Mouse (Mus musculus) spleen, adult 10 weeks (tissue): ENCODE results near the gene S1pr2. TPM values are rescaled to one million over a fixed set of nuclear protein-coding genes. Genes with fewer than 3 reads are reported as not detected.

Experiments used
- polyA plus RNA-seq: library from polyadenylated mRNA; stranded (reverse); fragments of 350-450 nt; fragmentation: Illumina TruSeq; extraction: RNeasy Lipid Tissue Mini Kit (QIAGEN cat#74804); gene quantifications from one replicate; pipeline ENCODE4 v1.2.3, GENCODE M21; 2015; ENCODE audit warnings: low replicate concordance; ENCODE audit not compliant: insufficient read depth

Gene S1pr2
- 2.0 TPM for polyA plus RNA-seq

GRCm38 (mm10) chr9:20976216-20976960, at the start of gene S1pr2:
Gene S1pr2 (minus strand): TSS chr9:20976781.

GRCm38 (mm10) chr9:21015571-21016130, 39.1 kb upstream of the S1pr2 start, which contains the start of gene Icam1:
Gene Icam1 (plus strand): TSS chr9:21015985.

GRCm38 (mm10) chr9:21002627-21003551, 26.3 kb upstream of the S1pr2 start, which contains the start of gene Mrpl4:
Gene Mrpl4 (plus strand): TSS chr9:21002738.

GRCm38 (mm10) chr9:20959430-20959938, 17.1 kb downstream of the S1pr2 start, which contains the start of gene Dnmt1:
Gene Dnmt1 (minus strand): TSS chr9:20959888.

Other genes with a start within 250 kb of the S1pr2 start
- gene Olfm2, start 230.4 kb downstream of the S1pr2 start, polyA plus RNA-seq = not detected
- 0.29 TPM for gene Col5a3, start 161.7 kb downstream of the S1pr2 start, polyA plus RNA-seq
- not detected for gene Rdh8, start 158.3 kb downstream of the S1pr2 start, polyA plus RNA-seq
- gene A230050P20Rik, start 108.1 kb downstream of the S1pr2 start, polyA plus RNA-seq = 29.9 TPM
- gene Angptl6, start 97.1 kb downstream of the S1pr2 start, polyA plus RNA-seq = 0.44 TPM
- 14.3 TPM for gene Ppan, start 88.6 kb downstream of the S1pr2 start, polyA plus RNA-seq
- gene Eif3g, start 78.2 kb downstream of the S1pr2 start, polyA plus RNA-seq = 129 TPM
- 50.1 TPM for gene Dnmt1, start 16.9 kb downstream of the S1pr2 start, polyA plus RNA-seq
- gene Mrpl4, start 26.0 kb upstream of the S1pr2 start, polyA plus RNA-seq = 16.7 TPM
- gene Icam1, start 39.2 kb upstream of the S1pr2 start, polyA plus RNA-seq = 75.3 TPM
- 0.57 TPM for gene Icam4, start 52.6 kb upstream of the S1pr2 start, polyA plus RNA-seq
- 0.10 TPM for gene Icam5, start 55.3 kb upstream of the S1pr2 start, polyA plus RNA-seq
- gene Zglp1, start 90.3 kb upstream of the S1pr2 start, polyA plus RNA-seq = 0.33 TPM
- gene Gm49373, start 96.3 kb upstream of the S1pr2 start, polyA plus RNA-seq = not detected
- gene Fdx1l, start 96.8 kb upstream of the S1pr2 start, polyA plus RNA-seq = 21.1 TPM
- gene Gm38431, start 115.2 kb upstream of the S1pr2 start, polyA plus RNA-seq = 1.5 TPM
- gene Raver1, start 115.2 kb upstream of the S1pr2 start, polyA plus RNA-seq = 26.0 TPM
- gene Tyk2, start 154.5 kb upstream of the S1pr2 start, polyA plus RNA-seq = 33.0 TPM
- 112 TPM for gene Cdc37, start 173.2 kb upstream of the S1pr2 start, polyA plus RNA-seq
- gene Pde4a, start 188.9 kb upstream of the S1pr2 start, polyA plus RNA-seq = 8.6 TPM